Mouse (Mus musculus): ENCODE data around the gene Chka. TPM values are rescaled to one million over a fixed set of nuclear protein-coding genes. Genes with fewer than 3 reads are reported as not detected.

The Chka gene
- polyA plus RNA-seq, 1 experiment from 2014 or later, result 54.7 TPM

GRCm38 (mm10) chr19:3831716-3832115, 19.9 kb upstream of the Chka start:
- H3K27me3 ChIP-seq (ENCODE audit: control insufficient read depth, insufficient read depth, low read length), result no peaks in the 10 kb centered on the region
- no peaks in the 10 kb centered on the region for H3K4me1 ChIP-seq (replicated peaks; ENCODE audit: control insufficient read depth, insufficient read depth, low read length)
- ATAC-seq (ENCODE audit: low FRiP score), result no peak

GRCm38 (mm10) chr19:3832851-3833353, 18.7 kb upstream of the Chka start:
- no peak for DNase-seq (ENCODE audit: low spot score)

More at GRCm38 (mm10) chr19:3831716-3832115, 19.9 kb upstream of the Chka start:
- Histone ChIP-seq H3K4me2 (replicated peaks) (no peak overlapping the region), H3K9me3 (ENCODE audit: control insufficient read depth, low read length) (no peaks in the 10 kb centered on the region), H3K9ac (no peak overlapping the region), H3K36me3 (replicated peaks; ENCODE audit: control insufficient read depth, insufficient read depth) (no peaks in the 10 kb centered on the region), H3K4me3 (replicated peaks; ENCODE audit: low read length) (no peak overlapping the region), H3K27ac (no peak overlapping the region)
- 45% methylated on average over 8 of the region's 8 CpGs for WGBS
- no peak for DNase-seq (ENCODE audit: low spot score)

GRCm38 (mm10) chr19:3834301-3834700, 17.3 kb upstream of the Chka start:
- Histone ChIP-seq H3K9ac (no peak overlapping the region), H3K4me1 (replicated peaks; ENCODE audit: control insufficient read depth, insufficient read depth, low read length) (no peaks in the 10 kb centered on the region), H3K36me3 (replicated peaks; ENCODE audit: control insufficient read depth, insufficient read depth) (no peaks in the 10 kb centered on the region), H3K4me3 (replicated peaks; ENCODE audit: low read length) (no peak overlapping the region), H3K27ac (no peak overlapping the region), H3K9me3 (ENCODE audit: control insufficient read depth, low read length) (no peaks in the 10 kb centered on the region), H3K4me2 (replicated peaks) (no peak overlapping the region), H3K27me3 (ENCODE audit: control insufficient read depth, insufficient read depth, low read length) (no peaks in the 10 kb centered on the region)
- ATAC-seq (ENCODE audit: low FRiP score) (no peak), DNase-seq (ENCODE audit: low spot score) (no peak)
- 93% methylated on average over 7 of the region's 7 CpGs for whole genome bisulfite sequencing

More at GRCm38 (mm10) chr19:3832851-3833353, 18.7 kb upstream of the Chka start:
- ATAC-seq (ENCODE audit: low FRiP score), result no peak
- H3K4me2 ChIP-seq (replicated peaks), result no peak overlapping the region
- H3K4me1 ChIP-seq (replicated peaks; ENCODE audit: control insufficient read depth, insufficient read depth, low read length), result no peaks in the 10 kb centered on the region
- H3K9ac ChIP-seq, result no peak overlapping the region
- no peaks in the 10 kb centered on the region for H3K9me3 ChIP-seq (ENCODE audit: control insufficient read depth, low read length)
- H3K27ac ChIP-seq, result no peak overlapping the region
- 60% methylated on average over 4 of the region's 4 CpGs for WGBS
- H3K36me3 ChIP-seq (replicated peaks; ENCODE audit: control insufficient read depth, insufficient read depth), result no peaks in the 10 kb centered on the region
- H3K4me3 ChIP-seq (replicated peaks; ENCODE audit: low read length), result no peak overlapping the region
- no peaks in the 10 kb centered on the region for H3K27me3 ChIP-seq (ENCODE audit: control insufficient read depth, insufficient read depth, low read length)

- 93% methylated on average over 9 of the region's 9 CpGs for WGBS
These were observed 14.8 kb upstream of the Chka start for GRCm38 (mm10) chr19:3836791-3837190.

GRCm38 (mm10) chr19:3838931-3839330, 12.6 kb upstream of the Chka start:
- ATAC-seq (ENCODE audit: low FRiP score), result no peak
- Histone ChIP-seq H3K4me1 (replicated peaks; ENCODE audit: control insufficient read depth, insufficient read depth, low read length) (no peaks in the 10 kb centered on the region), H3K4me2 (replicated peaks) (no peak overlapping the region), H3K27me3 (ENCODE audit: control insufficient read depth, insufficient read depth, low read length) (no peaks in the 10 kb centered on the region), H3K4me3 (replicated peaks; ENCODE audit: low read length) (no peak overlapping the region), H3K9me3 (ENCODE audit: control insufficient read depth, low read length) (no peaks in the 10 kb centered on the region), H3K36me3 (replicated peaks; ENCODE audit: control insufficient read depth, insufficient read depth) (no peaks in the 10 kb centered on the region), H3K27ac (no peak overlapping the region), H3K9ac (no peak overlapping the region)
- 80% methylated on average over 3 of the region's 3 CpGs for WGBS
- no peak for DNase-seq (ENCODE audit: low spot score)

More at GRCm38 (mm10) chr19:3836791-3837190, 14.8 kb upstream of the Chka start:
- Histone ChIP-seq H3K9ac (no peak overlapping the region), H3K9me3 (ENCODE audit: control insufficient read depth, low read length) (no peaks in the 10 kb centered on the region), H3K27ac (no peak overlapping the region), H3K27me3 (ENCODE audit: control insufficient read depth, insufficient read depth, low read length) (no peaks in the 10 kb centered on the region), H3K36me3 (replicated peaks; ENCODE audit: control insufficient read depth, insufficient read depth) (no peaks in the 10 kb centered on the region), H3K4me1 (replicated peaks; ENCODE audit: control insufficient read depth, insufficient read depth, low read length) (no peaks in the 10 kb centered on the region), H3K4me3 (replicated peaks; ENCODE audit: low read length) (no peak overlapping the region), H3K4me2 (replicated peaks) (no peak overlapping the region)
- ATAC-seq (ENCODE audit: low FRiP score) (no peak), DNase-seq (ENCODE audit: low spot score) (no peak)

GRCm38 (mm10) chr19:3839686-3840085, 11.9 kb upstream of the Chka start:
- H3K27ac ChIP-seq, result no peak overlapping the region
- ATAC-seq (ENCODE audit: low FRiP score) (no peak), DNase-seq (ENCODE audit: low spot score) (no peak)
- H3K4me1 ChIP-seq (replicated peaks; ENCODE audit: control insufficient read depth, insufficient read depth, low read length), result no peaks in the 10 kb centered on the region
- WGBS, result 73% methylated on average over 2 of the region's 2 CpGs
- H3K4me3 ChIP-seq (replicated peaks; ENCODE audit: low read length), result no peak overlapping the region
- no peak overlapping the region for H3K4me2 ChIP-seq (replicated peaks)
- H3K27me3 ChIP-seq (ENCODE audit: control insufficient read depth, insufficient read depth, low read length), result no peaks in the 10 kb centered on the region
- no peak overlapping the region for H3K9ac ChIP-seq
- H3K9me3 ChIP-seq (ENCODE audit: control insufficient read depth, low read length), result no peaks in the 10 kb centered on the region
- no peaks in the 10 kb centered on the region for H3K36me3 ChIP-seq (replicated peaks; ENCODE audit: control insufficient read depth, insufficient read depth)

GRCm38 (mm10) chr19:3840214-3840651, 11.3 kb upstream of the Chka start:
- 53% methylated on average over 5 of the region's 5 CpGs for WGBS
- H3K36me3 ChIP-seq (replicated peaks; ENCODE audit: control insufficient read depth, insufficient read depth), result no peaks in the 10 kb centered on the region
- ATAC-seq (ENCODE audit: low FRiP score), result no peak

GRCm38 (mm10) chr19:3840685-3841084, 10.9 kb upstream of the Chka start:
- DNase-seq (ENCODE audit: low spot score) (no peak), ATAC-seq (ENCODE audit: low FRiP score) (no peak)
- no peak overlapping the region for H3K4me3 ChIP-seq (replicated peaks; ENCODE audit: low read length)
- no peaks in the 10 kb centered on the region for H3K36me3 ChIP-seq (replicated peaks; ENCODE audit: control insufficient read depth, insufficient read depth)
- H3K4me1 ChIP-seq (replicated peaks; ENCODE audit: control insufficient read depth, insufficient read depth, low read length), result no peaks in the 10 kb centered on the region
- no peak overlapping the region for H3K27ac ChIP-seq
- 84% methylated on average over 5 of the region's 5 CpGs for WGBS
- H3K9ac ChIP-seq, result no peak overlapping the region
- no peaks in the 10 kb centered on the region for H3K27me3 ChIP-seq (ENCODE audit: control insufficient read depth, insufficient read depth, low read length)
- H3K9me3 ChIP-seq (ENCODE audit: control insufficient read depth, low read length), result no peaks in the 10 kb centered on the region
- H3K4me2 ChIP-seq (replicated peaks), result no peak overlapping the region

More at GRCm38 (mm10) chr19:3840214-3840651, 11.3 kb upstream of the Chka start:
- no peak for DNase-seq (ENCODE audit: low spot score)
- Histone ChIP-seq H3K27ac (no peak overlapping the region), H3K27me3 (ENCODE audit: control insufficient read depth, insufficient read depth, low read length) (no peaks in the 10 kb centered on the region), H3K4me3 (replicated peaks; ENCODE audit: low read length) (no peak overlapping the region), H3K4me1 (replicated peaks; ENCODE audit: control insufficient read depth, insufficient read depth, low read length) (no peaks in the 10 kb centered on the region), H3K9ac (no peak overlapping the region), H3K4me2 (replicated peaks) (no peak overlapping the region), H3K9me3 (ENCODE audit: control insufficient read depth, low read length) (no peaks in the 10 kb centered on the region)

- no peak overlapping the region for H3K4me3 ChIP-seq (replicated peaks; ENCODE audit: low read length)
- H3K9ac ChIP-seq, result no peak overlapping the region
- H3K4me2 ChIP-seq (replicated peaks), result no peak overlapping the region
- no peaks in the 10 kb centered on the region for H3K36me3 ChIP-seq (replicated peaks; ENCODE audit: control insufficient read depth, insufficient read depth)
- ATAC-seq (ENCODE audit: low FRiP score) (no peak), DNase-seq (ENCODE audit: low spot score) (no peak)
- no peaks in the 10 kb centered on the region for H3K9me3 ChIP-seq (ENCODE audit: control insufficient read depth, low read length)
- no peak overlapping the region for H3K27ac ChIP-seq
- 46% methylated on average over 12 of the region's 12 CpGs for WGBS
- H3K27me3 ChIP-seq (ENCODE audit: control insufficient read depth, insufficient read depth, low read length), result no peaks in the 10 kb centered on the region
- no peaks in the 10 kb centered on the region for H3K4me1 ChIP-seq (replicated peaks; ENCODE audit: control insufficient read depth, insufficient read depth, low read length)
These were observed 9.0 kb upstream of the Chka start for GRCm38 (mm10) chr19:3842359-3843148.
